Mouse (Mus musculus): ENCODE data around the gene Rab31. TPM values are rescaled to one million over a fixed set of nuclear protein-coding genes. Genes with fewer than 3 reads are reported as not detected.
A peak's percentile ranks its signal among the peaks of the same experiment; 100 is the strongest.

Rab31 gene
- polyA plus RNA-seq, 1 experiment from 2014 or later, result 4.5 TPM

- WGBS (ENCODE audit: insufficient replicate concordance), result under 1% methylated on average over 63 of the region's 81 CpGs
- H3K9me3 ChIP-seq (replicated peaks), result no peaks in the 10 kb centered on the region
- DNase-seq (peak; percentile 62), ATAC-seq (ENCODE audit: low read depth) (peak; percentile 85)
- peak within 1 kb of the TSS; percentile 90 for H3K27ac ChIP-seq
- peaks cover 8% of the 10 kb centered on the region for H3K36me3 ChIP-seq
- H3K27me3 ChIP-seq, result peaks cover 13% of the 10 kb centered on the region; the same call in 1 of the 2 replicates
- H3K4me2 ChIP-seq, result peak within 1 kb of the TSS; percentile 91
- peak within 1 kb of the TSS; percentile 92 for H3K9ac ChIP-seq
- H3K4me1 ChIP-seq (replicated peaks), result peaks cover 41% of the 10 kb centered on the region
- H3K4me3 ChIP-seq (replicated peaks), result peak within 1 kb of the TSS; percentile 85
Measured at GRCm38 (mm10) chr17:65782551-65783141, 10.1 kb upstream of the Rab31 start, which contains the start of gene Ppp4r1. Gene Ppp4r1, plus strand, starts transcription at chr17:65782573.

DNA sequence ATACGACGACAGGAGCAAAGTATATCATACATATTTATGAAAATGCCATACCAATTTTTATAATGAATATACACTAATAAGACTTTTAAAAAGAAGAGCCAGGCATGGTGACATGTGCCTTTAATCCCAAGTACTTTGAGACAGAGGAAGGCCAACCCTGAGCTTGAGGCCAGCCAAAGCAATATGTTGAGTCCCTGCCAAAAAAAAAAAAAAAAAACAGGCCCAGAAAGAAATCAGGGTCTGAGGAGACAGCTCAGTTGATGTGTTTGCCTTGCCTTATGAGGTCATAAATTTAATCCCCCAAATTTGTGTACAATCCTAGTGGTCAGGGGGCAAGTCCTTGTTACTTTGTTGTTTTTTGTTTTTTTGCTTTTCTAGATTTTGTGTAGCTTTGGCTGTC, 8.4 kb upstream of the Rab31 start:
- H3K27ac ChIP-seq, result no peak overlapping the region
- H3K9ac ChIP-seq, result no peak overlapping the region
- ATAC-seq (ENCODE audit: low read depth), result no peak
- H3K4me3 ChIP-seq (replicated peaks), result no peak overlapping the region
- DNase-seq, result no peak
- 85% methylated on average over 2 of the region's 2 CpGs for WGBS (ENCODE audit: insufficient replicate concordance)
- H3K27me3 ChIP-seq, result peaks cover 13% of the 10 kb centered on the region; the same call in 1 of the 2 replicates
- peaks cover 29% of the 10 kb centered on the region for H3K4me1 ChIP-seq (replicated peaks)
- H3K4me2 ChIP-seq, result no peak overlapping the region
- peaks cover 8% of the 10 kb centered on the region for H3K36me3 ChIP-seq
- H3K9me3 ChIP-seq (replicated peaks), result no peaks in the 10 kb centered on the region

- WGBS (ENCODE audit: insufficient replicate concordance), result 63% methylated on average over 4 of the region's 4 CpGs
- ATAC-seq (ENCODE audit: low read depth) (peak; percentile 28; the same call in 1 of the 2 replicates), DNase-seq (no peak)
- Histone ChIP-seq H3K27me3 (peaks cover 40% of the 10 kb centered on the region), H3K9ac (no peak overlapping the region), H3K4me1 (replicated peaks) (peaks cover 19% of the 10 kb centered on the region), H3K36me3 (no peaks in the 10 kb centered on the region), H3K27ac (no peak overlapping the region), H3K4me3 (replicated peaks) (no peak overlapping the region), H3K9me3 (replicated peaks) (no peaks in the 10 kb centered on the region), H3K4me2 (no peak overlapping the region)
Measured at GRCm38 (mm10) chr17:65777461-65777860, 4.9 kb upstream of the Rab31 start.

- 65% methylated on average over 1 of the region's 1 CpGs for WGBS (ENCODE audit: insufficient replicate concordance)
Measured at GRCm38 (mm10) chr17:65776228-65776627, 3.7 kb upstream of the Rab31 start.

DNA sequence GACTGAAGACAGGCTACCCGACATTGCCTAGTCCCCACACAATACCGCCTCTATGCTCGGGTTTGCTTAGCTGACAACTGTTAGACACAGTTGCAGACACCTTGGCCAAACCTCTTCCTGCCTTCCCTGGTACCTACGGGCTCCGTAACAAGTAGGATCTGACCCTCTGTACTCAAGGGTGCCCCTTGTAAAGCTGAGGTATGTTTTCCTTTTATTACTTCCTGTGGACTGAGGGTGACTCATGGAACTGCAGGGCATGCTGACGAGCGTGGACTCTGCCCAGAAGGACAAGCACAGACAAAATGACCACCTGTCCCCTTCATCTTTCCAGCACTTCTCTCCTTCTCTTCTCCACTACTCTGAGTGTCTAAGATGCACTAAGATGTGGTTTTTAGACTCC, 1.9 kb upstream of the Rab31 start:
- H3K4me2 ChIP-seq, result no peak overlapping the region
- WGBS (ENCODE audit: insufficient replicate concordance), result 54% methylated on average over 7 of the region's 7 CpGs
- H3K4me3 ChIP-seq (replicated peaks), result no peak overlapping the region
- H3K27ac ChIP-seq, result no peak overlapping the region
- ATAC-seq (ENCODE audit: low read depth), result no peak
- DNase-seq, result no peak
- no peaks in the 10 kb centered on the region for H3K9me3 ChIP-seq (replicated peaks)
- H3K4me1 ChIP-seq (replicated peaks), result peaks cover 18% of the 10 kb centered on the region
- H3K27me3 ChIP-seq, result peaks cover 58% of the 10 kb centered on the region
- H3K9ac ChIP-seq, result no peak overlapping the region
- no peaks in the 10 kb centered on the region for H3K36me3 ChIP-seq

More at GRCm38 (mm10) chr17:65776228-65776627, 3.7 kb upstream of the Rab31 start:
- DNase-seq (no peak), ATAC-seq (ENCODE audit: low read depth) (no peak)
- H3K9me3 ChIP-seq (replicated peaks), result no peaks in the 10 kb centered on the region
- no peak overlapping the region for H3K27ac ChIP-seq
- H3K4me1 ChIP-seq (replicated peaks), result peaks cover 20% of the 10 kb centered on the region
- no peaks in the 10 kb centered on the region for H3K36me3 ChIP-seq
- no peak overlapping the region for H3K4me2 ChIP-seq
- H3K4me3 ChIP-seq (replicated peaks), result no peak overlapping the region
- no peak overlapping the region for H3K9ac ChIP-seq
- H3K27me3 ChIP-seq, result peaks cover 42% of the 10 kb centered on the region

DNA sequence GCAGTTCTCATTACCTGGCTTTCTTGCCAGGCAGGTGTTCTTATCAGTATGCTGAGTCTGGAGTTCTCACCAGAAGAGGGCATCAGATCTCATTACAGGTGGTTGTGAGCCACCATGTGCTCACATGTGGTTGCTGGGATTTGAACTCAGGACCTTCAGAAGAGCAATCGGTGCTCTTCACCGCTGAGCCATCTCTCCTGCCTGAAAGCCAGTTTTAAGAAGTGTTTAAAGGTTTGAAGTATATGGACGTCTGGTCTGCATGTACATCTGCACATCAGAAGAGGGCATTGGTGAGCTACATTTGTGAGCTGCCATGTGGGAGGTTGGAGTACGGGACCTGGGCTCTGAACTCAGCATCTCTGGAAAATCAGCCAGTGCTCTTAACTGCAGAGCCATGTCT, 1.1 kb upstream of the Rab31 start:
- Histone ChIP-seq H3K4me1 (replicated peaks) (peaks cover 21% of the 10 kb centered on the region), H3K36me3 (no peaks in the 10 kb centered on the region), H3K9ac (no peak overlapping the region), H3K27me3 (peaks cover 61% of the 10 kb centered on the region), H3K27ac (no peak overlapping the region), H3K4me3 (replicated peaks) (no peak overlapping the region), H3K4me2 (no peak overlapping the region), H3K9me3 (replicated peaks) (no peaks in the 10 kb centered on the region)
- no peak for DNase-seq
- 33% methylated on average over 4 of the region's 4 CpGs for WGBS (ENCODE audit: insufficient replicate concordance)
- no peak for ATAC-seq (ENCODE audit: low read depth)

GRCm38 (mm10) chr17:65770982-65771915, 1.3 kb downstream of the Rab31 start:
- Histone ChIP-seq H3K27ac (no peak overlapping the region), H3K27me3 (peaks cover 61% of the 10 kb centered on the region), H3K9ac (peak overlapping the region; percentile 64; the same call in 1 of the 2 replicates), H3K4me2 (peak overlapping the region; percentile 74), H3K9me3 (replicated peaks) (no peaks in the 10 kb centered on the region), H3K4me1 (replicated peaks) (peaks cover 31% of the 10 kb centered on the region), H3K4me3 (replicated peaks) (peak overlapping the region; percentile 62), H3K36me3 (no peaks in the 10 kb centered on the region)
- no peak for ATAC-seq (ENCODE audit: low read depth)
- 25% methylated on average over 17 of the region's 17 CpGs for WGBS (ENCODE audit: insufficient replicate concordance)
- DNase-seq, result no peak

GRCm38 (mm10) chr17:65768486-65768885, 4.1 kb downstream of the Rab31 start:
- Histone ChIP-seq H3K9me3 (replicated peaks) (no peaks in the 10 kb centered on the region), H3K9ac (no peak overlapping the region), H3K27ac (no peak overlapping the region), H3K4me1 (replicated peaks) (peaks cover 32% of the 10 kb centered on the region), H3K4me2 (no peak overlapping the region), H3K4me3 (replicated peaks) (no peak overlapping the region), H3K36me3 (no peaks in the 10 kb centered on the region), H3K27me3 (peaks cover 41% of the 10 kb centered on the region)
- DNase-seq (no peak), ATAC-seq (ENCODE audit: low read depth) (no peak)
- WGBS (ENCODE audit: insufficient replicate concordance), result 79% methylated on average over 5 of the region's 5 CpGs

DNA sequence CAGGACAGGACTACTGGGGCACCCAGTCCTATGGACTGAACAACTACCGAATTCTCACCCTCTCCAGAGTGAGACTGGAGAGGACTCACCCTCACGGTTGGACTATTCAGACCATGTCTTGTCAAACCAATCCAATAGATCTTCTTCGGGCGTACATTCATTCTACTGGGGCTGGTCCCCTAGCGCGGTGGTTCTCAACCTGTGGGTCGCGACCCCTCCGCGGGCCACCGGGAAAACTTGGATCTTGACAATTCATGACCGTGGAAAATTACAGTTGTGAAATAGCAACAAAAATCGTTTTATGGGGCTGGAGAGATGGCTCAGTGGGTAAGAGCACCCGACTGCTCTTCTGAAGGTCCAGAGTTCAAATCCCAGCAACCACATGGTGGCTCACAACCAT, 9.3 kb downstream of the Rab31 start:
- no peak for DNase-seq

DNA sequence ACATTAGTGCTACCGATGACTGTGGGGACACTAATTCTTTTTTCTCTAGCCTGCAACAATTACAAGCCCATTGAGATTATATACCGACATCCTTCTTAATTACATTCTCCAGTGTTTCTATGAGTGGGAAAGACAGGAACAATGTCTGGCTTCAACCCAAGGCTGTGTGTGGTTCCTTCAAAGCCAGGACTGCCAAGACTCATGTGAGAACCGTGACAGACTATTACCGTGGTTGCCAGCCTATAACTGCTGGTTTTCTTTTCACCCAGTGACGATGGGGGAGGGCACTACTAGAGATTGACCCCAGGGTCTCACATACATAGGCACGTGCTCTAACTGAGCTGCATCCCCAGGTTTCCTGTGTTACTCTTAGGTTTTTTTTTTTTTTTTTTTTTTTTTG, 15.4 kb downstream of the Rab31 start:
- H3K27me3 ChIP-seq, result no peaks in the 10 kb centered on the region
- H3K9ac ChIP-seq, result no peak overlapping the region
- ATAC-seq (ENCODE audit: low read depth) (no peak), DNase-seq (no peak)
- no peak overlapping the region for H3K4me2 ChIP-seq
- H3K4me1 ChIP-seq (replicated peaks), result no peaks in the 10 kb centered on the region
- no peak overlapping the region for H3K27ac ChIP-seq
- H3K4me3 ChIP-seq (replicated peaks), result no peak overlapping the region
- 71% methylated on average over 6 of the region's 6 CpGs for WGBS (ENCODE audit: insufficient replicate concordance)
- H3K36me3 ChIP-seq, result no peaks in the 10 kb centered on the region
- H3K9me3 ChIP-seq (replicated peaks), result no peaks in the 10 kb centered on the region

More for the DNA sequence above, 9.3 kb downstream of the Rab31 start:
- no peaks in the 10 kb centered on the region for H3K9me3 ChIP-seq (replicated peaks)
- H3K4me3 ChIP-seq (replicated peaks), result no peak overlapping the region
- H3K27me3 ChIP-seq, result no peaks in the 10 kb centered on the region
- H3K4me1 ChIP-seq (replicated peaks), result peaks cover 12% of the 10 kb centered on the region
- H3K9ac ChIP-seq, result no peak overlapping the region
- no peak for ATAC-seq (ENCODE audit: low read depth)
- 82% methylated on average over 14 of the region's 14 CpGs for WGBS (ENCODE audit: insufficient replicate concordance)
- H3K36me3 ChIP-seq, result no peaks in the 10 kb centered on the region
- no peak overlapping the region for H3K4me2 ChIP-seq
- H3K27ac ChIP-seq, result no peak overlapping the region

DNA sequence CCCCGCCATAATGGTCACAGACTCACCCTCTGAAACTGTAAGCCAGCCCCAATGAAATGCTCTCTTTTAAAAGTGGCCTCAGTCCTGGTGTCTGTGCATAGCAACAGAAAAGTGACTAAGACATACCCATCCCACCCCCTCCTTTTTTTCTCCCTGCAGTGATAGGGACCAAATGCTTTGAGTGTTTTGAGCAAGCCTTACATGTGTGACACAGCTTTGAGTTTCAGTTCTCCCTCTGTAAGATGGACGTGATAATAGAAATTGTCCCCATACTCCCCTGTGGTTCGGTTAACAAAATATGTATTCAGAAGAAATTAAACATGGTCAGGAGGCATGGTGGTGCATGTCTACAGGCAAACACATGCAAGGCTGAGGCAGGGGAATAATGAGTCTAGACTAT, 16.7 kb downstream of the Rab31 start:
- Histone ChIP-seq H3K4me1 (replicated peaks) (no peaks in the 10 kb centered on the region), H3K9me3 (replicated peaks) (no peaks in the 10 kb centered on the region), H3K4me3 (replicated peaks) (no peak overlapping the region), H3K27me3 (no peaks in the 10 kb centered on the region), H3K27ac (no peak overlapping the region), H3K4me2 (no peak overlapping the region), H3K36me3 (no peaks in the 10 kb centered on the region), H3K9ac (no peak overlapping the region)
- DNase-seq (no peak), ATAC-seq (ENCODE audit: low read depth) (no peak)
- 79% methylated on average over 3 of the region's 3 CpGs for WGBS (ENCODE audit: insufficient replicate concordance)

All from liver, embryonic 13.5 days (tissue).